Mouse (Mus musculus): Measurements from ENCODE around the gene Hhat. TPM values are rescaled to one million over a fixed set of nuclear protein-coding genes. Genes with fewer than 3 reads are reported as not detected.

Hhat gene
- total RNA-seq, 2 experiments from 2014 or later: 2.1 to 2.4 TPM

- intact Hi-C loops (cut with DNase I): no loop called here
- no peak for DNase-seq
Measured at GRCm38 (mm10) chr1:192451722-192452121, 319.3 kb downstream of the Hhat start.

DNA sequence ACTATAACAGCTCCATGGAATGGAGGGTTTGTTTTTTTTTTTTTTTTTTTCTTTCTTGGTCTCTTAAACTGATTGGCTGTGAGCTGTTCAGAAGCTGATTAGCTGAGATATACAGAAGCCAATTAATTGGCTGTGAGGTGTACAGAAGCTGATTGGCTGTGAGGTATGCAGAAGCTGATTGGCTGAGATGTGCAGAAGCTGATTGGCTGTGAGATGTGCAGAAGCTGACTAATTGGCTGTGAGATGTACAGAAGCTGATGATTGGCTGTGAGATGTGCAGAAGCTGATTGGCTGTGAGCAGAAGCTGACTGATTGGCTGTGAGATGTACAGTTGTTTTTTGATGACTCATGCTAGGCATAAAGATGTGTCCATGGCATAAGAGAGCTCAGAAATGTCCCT, 320.6 kb downstream of the Hhat start:
- intact Hi-C loops (cut with DNase I): no loop called here
- no peak for DNase-seq

DNA sequence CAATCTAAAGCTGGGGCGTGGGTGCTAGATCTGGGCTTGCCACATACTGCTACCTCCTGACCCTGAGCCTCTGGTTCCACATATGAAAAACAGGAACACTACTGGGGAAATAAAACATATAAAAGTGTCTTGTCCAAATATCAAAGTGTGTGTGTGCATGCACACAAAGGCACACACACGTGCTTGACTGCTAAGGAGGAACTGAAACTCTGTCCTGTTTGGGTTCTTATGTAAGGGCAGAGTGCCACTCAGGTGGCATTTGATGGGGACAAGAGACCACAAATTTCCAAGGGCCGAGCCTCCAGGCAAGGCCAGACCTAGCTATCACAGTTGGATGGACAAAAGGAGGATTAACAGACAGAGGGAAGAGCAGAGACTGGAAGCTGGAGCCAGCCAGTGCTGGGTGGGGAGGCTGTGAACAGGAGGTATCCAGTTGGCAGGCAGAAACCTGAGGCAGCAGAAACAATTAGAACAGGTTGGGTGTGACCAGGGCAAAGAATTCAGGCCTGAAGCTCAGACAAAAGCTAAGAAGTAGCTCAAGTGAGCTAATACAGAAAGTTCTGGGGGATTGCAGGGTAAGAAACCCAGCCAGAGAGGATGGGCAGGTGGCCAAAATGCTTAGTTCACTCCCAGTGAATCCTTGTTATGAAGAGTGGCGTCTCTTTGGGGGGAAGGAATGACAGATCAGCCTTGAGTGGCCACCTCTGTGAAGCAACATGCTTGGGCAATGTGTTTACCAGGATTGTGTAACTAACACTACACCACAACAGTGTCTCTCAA, 321.3 kb downstream of the Hhat start:
- no peak for DNase-seq

DNA sequence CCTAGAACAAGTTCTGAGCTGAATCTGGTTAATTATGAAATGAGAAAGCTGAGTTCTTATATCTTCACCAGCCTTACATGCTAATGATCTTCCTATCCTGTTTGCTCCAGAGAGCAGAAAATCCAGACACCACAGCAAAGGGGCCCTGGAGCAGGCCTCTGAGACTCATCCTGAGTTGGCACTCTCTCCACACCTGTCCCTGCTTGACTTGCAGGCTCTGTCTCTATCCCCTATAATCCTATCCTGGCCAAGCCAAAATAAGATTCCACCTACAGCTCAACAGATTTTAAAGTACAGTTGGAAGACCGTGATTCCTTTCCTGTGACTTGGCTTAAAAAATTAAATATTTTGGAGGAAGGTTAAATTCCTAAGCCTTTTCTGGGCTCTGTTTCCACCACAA, 322.5 kb downstream of the Hhat start:
- no peak for DNase-seq
- intact Hi-C loops (cut with DNase I): no loop called here

More for the DNA sequence above, 321.3 kb downstream of the Hhat start:
- intact Hi-C loops (cut with DNase I): no loop called here

- intact Hi-C loops (cut with DNase I): no loop called here
- DNase-seq: no peak
Measured at GRCm38 (mm10) chr1:192447666-192448065, 323.4 kb downstream of the Hhat start.

Other genes starting within 250 kb of the Hhat start
- gene Sertad4, start 84.5 kb upstream of the Hhat start, total RNA-seq (2021): 1 to 10 TPM; 3.8 to 6.2 TPM

Measured in heart, postnatal 36 days (tissue).